ENCODE assay signal across 24 mouse cellular contexts in genomic region chr5:144766026-144766425, GRCm38 (mm10). TPM values are rescaled to one million over a fixed set of nuclear protein-coding genes. Genes with fewer than 3 reads are reported as not detected.
DNase-seq lines count a peak whose midpoint lies in the region; ATAC-seq and TF ChIP-seq lines count a peak whose summit lies in the region.
"Had no signal": no experiment of that assay in that cellular context is flagged by ENCODE, and none has a peak within 500 bp of the region (broad histone marks: within the 10 kb centered on the region; RNA-seq: fewer than 3 reads in every experiment).

No protein-coding gene starts in this region.

- ATAC-seq in kidney, embryonic 15.5 days (replicated peaks; ENCODE audit: low FRiP score): no peak
- ATAC-seq in kidney, embryonic 16.5 days (ENCODE audit: low FRiP score, low TSS enrichment): 0 out of 2 replicates have a peak, but pooled peaks have one; percentile 5
- ATAC-seq: activated CD4-positive, CD25-positive, alpha-beta regulatory T cell, adult 4 months; forebrain, embryonic 13.5 days; forebrain, embryonic 16.5 days had no signal

- H3K9ac ChIP-seq in kidney, embryonic 15.5 days: no peak overlapping the region
- H3K9ac ChIP-seq in kidney, embryonic 16.5 days (replicated peaks; ENCODE audit: low read length): no peak overlapping the region
- H3K9ac ChIP-seq: forebrain, embryonic 13.5 days; heart, embryonic 13.5 days had no signal

- intact Hi-C loops in left cerebral cortex, postnatal 25 days (cut with DNase I): no loop called here

- H3K4me2 ChIP-seq in kidney, embryonic 15.5 days: no peak overlapping the region
- no peak overlapping the region for H3K4me2 ChIP-seq in kidney, embryonic 16.5 days (replicated peaks; ENCODE audit: low read depth, low read length)
- H3K4me2 ChIP-seq: forebrain, embryonic 13.5 days; heart, embryonic 13.5 days had no signal

- H3K36me3 ChIP-seq in kidney, embryonic 15.5 days: peaks cover 13% of the 10 kb centered on the region
- peaks cover 1% of the 10 kb centered on the region; the same call in 1 of the 2 replicates for H3K36me3 ChIP-seq in kidney, embryonic 16.5 days (ENCODE audit: insufficient read depth, low read length)

- WGBS in kidney, embryonic 15.5 days: 60% methylated on average over 7 of the region's 7 CpGs
- WGBS in kidney, embryonic 16.5 days: 50% methylated on average over 7 of the region's 7 CpGs

- DNase-seq in kidney, adult 11 months: peak; percentile 70
- no peak for DNase-seq in layer of hippocampus, adult 2 months (ENCODE audit: low spot score in 2 of 2)
- DNase-seq in layer of hippocampus, postnatal 14 days (ENCODE audit: low spot score in 2 of 2): no peak
- DNase-seq in kidney, postnatal 36 days: peak; percentile 47 to 71
- no peak for DNase-seq in left cerebral cortex, adult 11 months (ENCODE audit: low spot score)
- no peak for DNase-seq in left cerebral cortex, postnatal 25 days (ENCODE audit: low spot score in 2 of 2)
- DNase-seq: adrenal gland, adult 8-10 months; adrenal gland, postnatal 25 days; cerebellum, adult 18-20 months; cerebellum, postnatal 14 days; gastrocnemius, postnatal 10 days; gastrocnemius, postnatal 36 days; heart, adult 2 months; heart, postnatal 14 days; heart, postnatal 4 days had no signal

- TF ChIP-seq CTCF in layer of hippocampus, adult 2 months (conservative IDR thresholded peaks at IDR 0.05): no peak

- H3K27me3 ChIP-seq in kidney, embryonic 15.5 days: peaks cover 27% of the 10 kb centered on the region
- peaks cover 21% of the 10 kb centered on the region for H3K27me3 ChIP-seq in kidney, embryonic 16.5 days (ENCODE audit: insufficient read depth, low read length)

- no peak overlapping the region for H3K4me3 ChIP-seq in kidney, embryonic 15.5 days (replicated peaks)
- no peak overlapping the region for H3K4me3 ChIP-seq in layer of hippocampus, adult 2 months
- H3K4me3 ChIP-seq in kidney, embryonic 16.5 days (ENCODE audit: low read length): no peak overlapping the region
- H3K4me3 ChIP-seq: forebrain, embryonic 10.5 days; forebrain, embryonic 13.5 days; heart, adult 2 months; heart, embryonic 10.5 days; heart, embryonic 13.5 days had no signal

- peaks cover 21% of the 10 kb centered on the region for H3K4me1 ChIP-seq in kidney, embryonic 15.5 days
- peaks cover 18% of the 10 kb centered on the region for H3K4me1 ChIP-seq in kidney, embryonic 16.5 days (ENCODE audit: insufficient read depth, low read length)

- no peak overlapping the region for H3K27ac ChIP-seq in kidney, embryonic 15.5 days
- H3K27ac ChIP-seq in layer of hippocampus, adult 2 months: peak overlapping the region; percentile 74
- peak overlapping the region; percentile 21; the same call in 1 of the 2 replicates for H3K27ac ChIP-seq in kidney, embryonic 16.5 days (ENCODE audit: low read length)
- H3K27ac ChIP-seq: forebrain, embryonic 10.5 days; forebrain, embryonic 13.5 days; heart, adult 2 months; heart, embryonic 10.5 days; heart, embryonic 13.5 days had no signal

- no peaks in the 10 kb centered on the region for H3K9me3 ChIP-seq in kidney, embryonic 15.5 days (replicated peaks)
- H3K9me3 ChIP-seq in kidney, embryonic 16.5 days (ENCODE audit: low read length): no peaks in the 10 kb centered on the region
- H3K9me3 ChIP-seq: forebrain, embryonic 10.5 days; forebrain, embryonic 13.5 days; heart, embryonic 10.5 days; heart, embryonic 13.5 days had no signal

RNA-seq across cellular contexts. Expression of gene Trrap, which starts 1.5 kb away (rescaled TPM):
- polyA plus RNA-seq in kidney, embryonic 15.5 days (2015; fragmentation: Nextera tagmentation; extraction: Ambion mirVana): 70.0 and 84.0 TPM in 2 replicates
- 100 to 1,000 TPM; 175 to 189 TPM for total RNA-seq in layer of hippocampus, adult 2 months (2021)
- total RNA-seq in layer of hippocampus, postnatal 14 days (2021): 100 to 1,000 TPM; 148 to 164 TPM
- 69.8 and 84.1 TPM in 2 replicates for polyA plus RNA-seq in kidney, embryonic 16.5 days (2015; fragmentation: Nextera tagmentation; extraction: Ambion mirVana)
- 100 to 1,000 TPM; 154 to 169 TPM for total RNA-seq in left cerebral cortex, postnatal 25 days (2021)

RNA-seq across cellular contexts. Expression of gene Tmem130, which starts 4.4 kb away (rescaled TPM):
- 0.50 and 2.5 TPM in 2 replicates for polyA plus RNA-seq in kidney, embryonic 15.5 days (2015; fragmentation: Nextera tagmentation; extraction: Ambion mirVana)
- 100 to 1,000 TPM; 126 to 132 TPM for total RNA-seq in layer of hippocampus, adult 2 months (2021)
- 100 to 1,000 TPM; 126 to 137 TPM for total RNA-seq in layer of hippocampus, postnatal 14 days (2021)
- polyA plus RNA-seq in kidney, embryonic 16.5 days (2015; fragmentation: Nextera tagmentation; extraction: Ambion mirVana): 0.42 and 0.90 TPM in 2 replicates
- total RNA-seq in left cerebral cortex, postnatal 25 days (2021): 100 to 1,000 TPM; 174 to 185 TPM
- total RNA-seq: gastrocnemius, adult 18-20 months; gastrocnemius, postnatal 36 days had no signal
- polyA plus RNA-seq: activated CD4-positive, CD25-positive, alpha-beta regulatory T cell, adult 4 months had no signal

Comparison
In these comparisons a context has a peak if more than half of its experiments do, and no peak if none do; other contexts are left out.
1. DNase-seq: peak in kidney, adult 11 months (single experiment) and kidney, postnatal 36 days (2 of 2); none in layer of hippocampus, adult 2 months (0 of 2), layer of hippocampus, postnatal 14 days (0 of 2), left cerebral cortex, adult 11 months (single experiment) and left cerebral cortex, postnatal 25 days (0 of 2).